Mouse (Mus musculus) brain, embryonic 14.5 days (tissue): Measurements from ENCODE around the gene Ang.

Experiments used
- CTCF ChIP-seq: fragments of 200-500 bp; IDR thresholded peaks from 2 replicates; pipeline ENCODE4 v1.5.1; 2012; ENCODE audit warnings: inconsistent platforms, mild to moderate bottlenecking, moderate library complexity, borderline replicate concordance; ENCODE audit not compliant: insufficient read depth, insufficient read length; ENCODE audit errors: extremely low read depth
- POLR2A ChIP-seq: fragments of 200-500 bp; IDR thresholded peaks from 2 replicates; pipeline ENCODE4 v1.6.1; 2012; ENCODE audit warnings: mild to moderate bottlenecking, inconsistent platforms, borderline replicate concordance; ENCODE audit not compliant: poor library complexity, insufficient read depth, insufficient read length, severe bottlenecking; ENCODE audit errors: extremely low read depth

DNA sequence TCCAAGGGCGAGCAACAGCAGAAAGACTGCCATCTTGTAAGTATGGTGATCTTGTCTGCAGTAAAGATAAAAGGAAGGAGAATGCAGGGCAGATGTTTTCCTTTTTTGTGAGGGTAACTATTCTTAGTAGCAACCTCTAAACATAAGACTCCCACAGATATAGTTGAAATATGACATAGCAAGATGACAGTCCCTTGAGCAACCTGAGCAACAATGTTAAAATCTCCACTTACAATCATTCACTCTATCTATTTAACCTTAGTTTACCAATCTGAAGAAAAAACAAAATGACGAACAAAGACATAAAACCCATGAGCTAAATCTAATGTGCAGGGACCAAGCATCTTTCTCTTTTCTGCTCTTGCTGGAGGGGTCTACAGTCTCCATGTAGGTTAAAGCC, 40.9 kb upstream of the Ang start, which contains the start of gene Rnase11:
- no peak for TF ChIP-seq CTCF
- no peak for TF ChIP-seq POLR2A
